Comparison of ENCODE assay signal across 11 mouse cellular contexts in the genomic region with DNA sequence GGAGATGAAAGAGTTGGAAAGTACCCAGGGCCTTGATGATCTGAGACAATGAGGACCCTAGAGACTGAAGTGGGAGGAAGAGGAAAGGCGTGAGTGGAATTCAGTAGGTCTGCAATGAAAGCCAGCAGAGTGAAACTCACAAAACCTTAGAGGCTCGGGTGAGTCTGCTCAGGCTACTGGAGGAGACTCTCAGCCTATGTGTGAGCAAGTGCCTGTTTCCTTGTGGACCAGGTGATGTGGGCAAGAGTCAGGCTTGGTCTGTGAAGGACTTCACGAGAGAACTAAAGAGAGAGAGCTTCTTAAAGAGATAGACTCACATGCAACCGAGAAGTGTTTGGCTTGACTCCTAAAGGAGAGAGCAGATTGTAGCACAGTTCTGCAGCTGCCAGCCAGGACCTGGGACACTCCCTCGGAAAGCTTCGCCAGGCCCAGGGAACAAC. TPM values are rescaled to one million over a fixed set of nuclear protein-coding genes. Genes with fewer than 3 reads are reported as not detected.
A peak's percentile ranks its signal among the peaks of the same experiment; 100 is the strongest.
DNase-seq lines count a peak whose midpoint lies in the region; ATAC-seq and TF ChIP-seq lines count a peak whose summit lies in the region.
"Had no signal": no experiment of that assay in that cellular context is flagged by ENCODE, and none has a peak within 500 bp of the region (broad histone marks: within the 10 kb centered on the region; RNA-seq: fewer than 3 reads in every experiment).

No protein-coding gene starts in this region.

- no peaks in the 10 kb centered on the region for H3K27me3 ChIP-seq in forebrain, embryonic 14.5 days (replicated peaks; ENCODE audit: control insufficient read depth, insufficient read depth, low read length)
- no peaks in the 10 kb centered on the region for H3K27me3 ChIP-seq in forebrain, embryonic 13.5 days
- H3K27me3 ChIP-seq in kidney, embryonic 14.5 days (ENCODE audit: control insufficient read depth, insufficient read depth, low read length) = no peaks in the 10 kb centered on the region
- no peaks in the 10 kb centered on the region for H3K27me3 ChIP-seq in liver, postnatal 0 days (ENCODE audit: insufficient read depth, low read length)
- H3K27me3 ChIP-seq: midbrain, embryonic 12.5 days had no signal

- no peak for TF ChIP-seq CTCF in liver, postnatal 0 days (IDR thresholded peaks at IDR 0.05; ENCODE audit: low read depth)

- 0 out of 2 replicates have a peak, but pooled peaks have one; percentile 12 for ATAC-seq in forebrain, embryonic 14.5 days
- no peak for ATAC-seq in forebrain, embryonic 13.5 days
- no peak for ATAC-seq in kidney, embryonic 14.5 days (ENCODE audit: low FRiP score, low TSS enrichment)
- ATAC-seq in liver, postnatal 0 days = no peak
- no peak for ATAC-seq in erythroblast, adult 5-6 weeks (replicated peaks; ENCODE audit: low FRiP score, poor library complexity, severe bottlenecking)

- no peak for TF ChIP-seq EP300 in liver, postnatal 0 days (IDR thresholded peaks at IDR 0.05; ENCODE audit: low read depth)

- peaks cover 6% of the 10 kb centered on the region; the same call in 1 of the 2 replicates for H3K4me1 ChIP-seq in forebrain, embryonic 14.5 days (ENCODE audit: control insufficient read depth, insufficient read depth, low read length)
- H3K4me1 ChIP-seq in forebrain, embryonic 13.5 days = no peaks in the 10 kb centered on the region
- 0 out of 2 replicates have a peak, but pooled peaks cover 3% of the 10 kb centered on the region for H3K4me1 ChIP-seq in kidney, embryonic 14.5 days (ENCODE audit: control insufficient read depth, insufficient read depth, low read length)
- H3K4me1 ChIP-seq in liver, postnatal 0 days (ENCODE audit: insufficient read depth) = no peaks in the 10 kb centered on the region

- peak; percentile 7 for DNase-seq in forebrain, embryonic 14.5 days (ENCODE audit: low spot score)
- peak; percentile 27 for DNase-seq in kidney, postnatal 14 days
- DNase-seq in cerebellum, postnatal 14 days = peak; percentile 50 to 54
- peak; percentile 12 for DNase-seq in lung, postnatal 14 days
- no peak for DNase-seq in liver, postnatal 0 days

- H3K9me3 ChIP-seq in forebrain, embryonic 14.5 days (replicated peaks; ENCODE audit: control insufficient read depth, low read length) = no peaks in the 10 kb centered on the region
- H3K9me3 ChIP-seq in forebrain, embryonic 13.5 days (replicated peaks) = no peaks in the 10 kb centered on the region
- no peaks in the 10 kb centered on the region for H3K9me3 ChIP-seq in kidney, embryonic 14.5 days (ENCODE audit: control insufficient read depth, low read length)
- H3K9me3 ChIP-seq in liver, postnatal 0 days (ENCODE audit: low read length) = no peaks in the 10 kb centered on the region
- H3K9me3 ChIP-seq: midbrain, embryonic 12.5 days had no signal

- no peak overlapping the region for H3K27ac ChIP-seq in forebrain, embryonic 14.5 days (ENCODE audit: low read depth, low read length)
- H3K27ac ChIP-seq in forebrain, embryonic 13.5 days = no peak overlapping the region
- H3K27ac ChIP-seq in kidney, embryonic 14.5 days (ENCODE audit: low read depth, low read length) = no peak overlapping the region
- no peak overlapping the region for H3K27ac ChIP-seq in liver, postnatal 0 days (ENCODE audit: low read depth)
- H3K27ac ChIP-seq: midbrain, embryonic 12.5 days had no signal

- no peak overlapping the region for H3K4me2 ChIP-seq in forebrain, embryonic 14.5 days (ENCODE audit: low read length)
- no peak overlapping the region for H3K4me2 ChIP-seq in forebrain, embryonic 13.5 days
- no peak overlapping the region for H3K4me2 ChIP-seq in kidney, embryonic 14.5 days (replicated peaks; ENCODE audit: low read depth, low read length)
- H3K4me2 ChIP-seq in liver, postnatal 0 days (ENCODE audit: low read depth, low read length) = no peak overlapping the region
- H3K4me2 ChIP-seq: liver, embryonic 11.5 days; midbrain, embryonic 12.5 days had no signal

- H3K36me3 ChIP-seq in forebrain, embryonic 14.5 days (ENCODE audit: control insufficient read depth, insufficient read depth, low read length) = no peaks in the 10 kb centered on the region
- no peaks in the 10 kb centered on the region for H3K36me3 ChIP-seq in forebrain, embryonic 13.5 days (ENCODE audit: poor library complexity, severe bottlenecking)
- H3K36me3 ChIP-seq in kidney, embryonic 14.5 days (ENCODE audit: control insufficient read depth, insufficient read depth, low read length) = no peaks in the 10 kb centered on the region
- no peaks in the 10 kb centered on the region for H3K36me3 ChIP-seq in liver, postnatal 0 days (replicated peaks; ENCODE audit: insufficient read depth, low read length)
- H3K36me3 ChIP-seq: midbrain, embryonic 12.5 days had no signal

- H3K4me3 ChIP-seq in forebrain, embryonic 14.5 days (ENCODE audit: low read depth, low read length) = no peak overlapping the region
- H3K4me3 ChIP-seq in forebrain, embryonic 13.5 days = no peak overlapping the region
- H3K4me3 ChIP-seq in kidney, embryonic 14.5 days (ENCODE audit: low read length) = no peak overlapping the region
- H3K4me3 ChIP-seq in liver, postnatal 0 days (ENCODE audit: low read depth, low read length) = no peak overlapping the region
- H3K4me3 ChIP-seq: erythroblast, embryonic 14.5 days; midbrain, embryonic 12.5 days had no signal

- H3K9ac ChIP-seq in forebrain, embryonic 14.5 days (ENCODE audit: low read length) = no peak overlapping the region
- H3K9ac ChIP-seq in forebrain, embryonic 13.5 days = no peak overlapping the region
- H3K9ac ChIP-seq in kidney, embryonic 14.5 days (ENCODE audit: low read depth, low read length) = no peak overlapping the region
- H3K9ac ChIP-seq in liver, postnatal 0 days (replicated peaks) = no peak overlapping the region
- H3K9ac ChIP-seq: midbrain, embryonic 12.5 days had no signal

- WGBS in forebrain, embryonic 14.5 days = 48% methylated on average over 6 of the region's 6 CpGs
- WGBS in forebrain, embryonic 13.5 days = 47% methylated on average over 6 of the region's 6 CpGs
- 28% methylated on average over 6 of the region's 6 CpGs for WGBS in kidney, embryonic 14.5 days
- 52% methylated on average over 6 of the region's 6 CpGs for WGBS in liver, postnatal 0 days (ENCODE audit: insufficient replicate concordance)

RNA-seq across cellular contexts. Expression of gene Stk33, which starts 29.4 kb away (rescaled TPM):
- 9.4 and 10.1 TPM in 2 replicates for polyA plus RNA-seq in forebrain, embryonic 14.5 days (2014; fragmentation: Nextera tagmentation; extraction: Ambion mirVana)
- 8.8 and 9.0 TPM in 2 replicates for polyA plus RNA-seq in forebrain, embryonic 13.5 days (2015; fragmentation: Nextera tagmentation; extraction: Ambion mirVana)
- 0.39 and 0.49 TPM in 2 replicates for polyA plus RNA-seq in kidney, embryonic 14.5 days (2014; fragmentation: Nextera tagmentation; extraction: Ambion mirVana)
- not detected in 2 replicates for polyA plus RNA-seq in liver, postnatal 0 days (2015; fragmentation: Nextera tagmentation; extraction: Ambion mirVana)
- not detected in 2 replicates for total RNA-seq in erythroblast, adult 5-6 weeks (2015; ENCODE audit: low replicate concordance)
- not detected in 2 replicates for total RNA-seq in erythroblast, adult 5-6 weeks (2017; ENCODE audit: low replicate concordance)
- polyA plus RNA-seq: erythroblast, embryonic 14.5 days; liver, embryonic 11.5 days had no signal

RNA-seq across cellular contexts. Expression of gene Trim66, which starts 39.7 kb away (rescaled TPM):
- 0.38 TPM in 2 replicates for polyA plus RNA-seq in forebrain, embryonic 14.5 days (2014; fragmentation: Nextera tagmentation; extraction: Ambion mirVana)
- 0.34 and 0.46 TPM in 2 replicates for polyA plus RNA-seq in forebrain, embryonic 13.5 days (2015; fragmentation: Nextera tagmentation; extraction: Ambion mirVana)
- 0.04 TPM in 1 of 2 replicates, not detected in the other for polyA plus RNA-seq in kidney, embryonic 14.5 days (2014; fragmentation: Nextera tagmentation; extraction: Ambion mirVana)
- polyA plus RNA-seq in liver, postnatal 0 days (2015; fragmentation: Nextera tagmentation; extraction: Ambion mirVana) = 0.02 TPM in 1 of 2 replicates, not detected in the other
- not detected in 2 replicates for total RNA-seq in erythroblast, adult 5-6 weeks (2015; ENCODE audit: low replicate concordance)
- total RNA-seq in erythroblast, adult 5-6 weeks (2017; ENCODE audit: low replicate concordance) = not detected in 2 replicates
- polyA plus RNA-seq: erythroblast, embryonic 14.5 days had no signal

RNA-seq across cellular contexts. Expression of gene Rpl27a, which starts 50.7 kb away (rescaled TPM):
- 76.5 and 100 TPM in 2 replicates for polyA plus RNA-seq in forebrain, embryonic 14.5 days (2014; fragmentation: Nextera tagmentation; extraction: Ambion mirVana)
- 106 TPM in 2 replicates for polyA plus RNA-seq in forebrain, embryonic 13.5 days (2015; fragmentation: Nextera tagmentation; extraction: Ambion mirVana)
- polyA plus RNA-seq in kidney, embryonic 14.5 days (2014; fragmentation: Nextera tagmentation; extraction: Ambion mirVana) = 165 and 201 TPM in 2 replicates
- 83.1 and 84.4 TPM in 2 replicates for polyA plus RNA-seq in liver, postnatal 0 days (2015; fragmentation: Nextera tagmentation; extraction: Ambion mirVana)
- 123 and 147 TPM in 2 replicates for total RNA-seq in erythroblast, adult 5-6 weeks (2015; ENCODE audit: low replicate concordance)
- total RNA-seq in erythroblast, adult 5-6 weeks (2017; ENCODE audit: low replicate concordance) = 99.9 and 139 TPM in 2 replicates
